Mouse (Mus musculus) ES-E14 (cell line): Measurements from ENCODE around the gene Myt1l. TPM values are rescaled to one million over a fixed set of nuclear protein-coding genes. Genes with fewer than 3 reads are reported as not detected.

Experiments
- DNase-seq: peaks from one replicate; pipeline ENCODE4 v3.0.0-alpha.2; 2013; ENCODE audit warnings: low read depth, low spot score
- H3K27ac ChIP-seq: 2 replicates; pipeline ENCODE4 v1.5.1; 2012; ENCODE audit warnings: low read depth, mild to moderate bottlenecking, low read length, moderate library complexity, mixed read lengths; ENCODE audit not compliant: poor library complexity, insufficient read depth, severe bottlenecking
- H3K36me3 ChIP-seq: 2 replicates; pipeline ENCODE4 v1.6.1; 2012; ENCODE audit warnings: mild to moderate bottlenecking, low read length, moderate library complexity, mixed read lengths; ENCODE audit not compliant: control insufficient read depth, poor library complexity, insufficient read depth, severe bottlenecking
- H3K4me1 ChIP-seq, 2 experiments: fragments of 150-350 bp in 1 of 2; sonication (generic) in 1 of 2; 2 replicates each; pipeline ENCODE4 v1.6.1; 2012; ENCODE audit warnings: low read length in 2 of 2, mild to moderate bottlenecking in 1 of 2, mixed read lengths in 1 of 2; ENCODE audit not compliant: control insufficient read depth in 2 of 2, insufficient read depth in 2 of 2, poor library complexity in 1 of 2
- H3K4me3 ChIP-seq, 2 experiments: fragments of 150-350 bp in 1 of 2; sonication (generic) in 1 of 2; 2 replicates each; pipeline ENCODE4 v1.5.1; 2012; ENCODE audit warnings: low read length in 2 of 2, low read depth in 1 of 2, mild to moderate bottlenecking in 1 of 2, mixed read lengths in 1 of 2; ENCODE audit not compliant: insufficient read depth in 1 of 2, poor library complexity in 1 of 2, severe bottlenecking in 1 of 2
- H3K9ac ChIP-seq: 2 replicates; pipeline ENCODE4 v1.6.1; 2012; ENCODE audit warnings: low read depth, mild to moderate bottlenecking, low read length, mixed read lengths; ENCODE audit not compliant: poor library complexity, insufficient read depth, severe bottlenecking
- H3K9me3 ChIP-seq: fragments of 150-350 bp; sonication (generic); 2 replicates; pipeline ENCODE4 v1.6.1; 2012; ENCODE audit warnings: low read depth, mild to moderate bottlenecking, low read length; ENCODE audit not compliant: control insufficient read depth, insufficient read depth
- CHD2 ChIP-seq: IDR thresholded peaks from 2 replicates; pipeline ENCODE4 v1.6.1; 2014; ENCODE audit warnings: mild to moderate bottlenecking, low read depth, low read length, inconsistent platforms
- HCFC1 ChIP-seq: IDR thresholded peaks from 2 replicates; pipeline ENCODE4 v1.6.1; 2012; ENCODE audit warnings: low read length, inconsistent platforms, borderline replicate concordance; ENCODE audit not compliant: insufficient read depth
- MAFK ChIP-seq: IDR thresholded peaks from 2 replicates; pipeline ENCODE4 v1.6.1; 2014; ENCODE audit warnings: mild to moderate bottlenecking, low read depth, low read length, inconsistent platforms; ENCODE audit not compliant: insufficient read depth
- ZC3H11A ChIP-seq: IDR thresholded peaks from 2 replicates; pipeline ENCODE4 v1.6.1; 2012; ENCODE audit warnings: low read depth, mild to moderate bottlenecking, inconsistent platforms, low read length, borderline replicate concordance
- ZNF384 ChIP-seq: IDR thresholded peaks from 2 replicates; pipeline ENCODE4 v1.6.1; 2012; ENCODE audit warnings: low read depth, low read length, inconsistent platforms
- in situ Hi-C, 2 experiments: fragments of 600-800 bp; cut with MboI; formaldehyde crosslinking; loops; one replicate each; pipeline ENCODE4 v1.15.1; 2025; ENCODE audit warnings: low sequenced_read_pairs in 2 of 2, inconsistent platforms in 1 of 2; ENCODE audit not compliant: unreplicated experiment in 2 of 2
- total RNA-seq: library from RNA; depleted of rRNA; stranded (reverse); fragments of 300-350 nt; gene quantifications from 2 replicates; pipeline ENCODE4 v1.2.3, GENCODE M21; 2012

Gene Myt1l
- total RNA-seq, 1 experiment: 0.27 TPM

DNA sequence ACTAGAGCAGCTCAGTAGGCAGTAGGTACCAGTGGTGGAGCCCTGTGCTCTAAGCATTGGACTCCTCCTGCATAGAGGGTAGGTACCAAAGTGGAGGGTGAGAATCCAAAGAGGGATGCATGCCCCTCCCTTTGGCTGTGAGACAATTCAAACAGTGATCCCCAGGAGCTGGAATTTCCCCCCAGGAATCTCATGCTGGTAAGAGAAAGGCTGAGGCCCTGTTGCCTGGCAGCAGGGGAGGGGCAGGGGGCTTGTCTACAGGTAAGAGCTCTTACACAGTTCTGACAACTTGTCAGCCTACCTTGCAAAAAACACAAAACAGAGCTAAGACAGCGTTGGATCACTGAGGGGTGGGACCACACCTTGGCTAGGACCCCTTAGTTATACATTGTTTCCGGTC lies 405.3 kb downstream of the Myt1l start:
- TF ChIP-seq CHD2 (no peak), HCFC1 (no peak), ZC3H11A (no peak), ZNF384 (no peak), MAFK (no peak)
- in situ Hi-C loops: no loop called here
- H3K36me3 ChIP-seq: no peaks in the 10 kb centered on the region
- H3K27ac ChIP-seq: no peak overlapping the region; the same call in 1 of the 2 replicates
- H3K4me3 ChIP-seq: no peak overlapping the region
- no peaks in the 10 kb centered on the region for H3K9me3 ChIP-seq
- H3K9ac ChIP-seq: no peak overlapping the region
- H3K4me1 ChIP-seq: peaks cover 0 to 8% of the 10 kb centered on the region in 2 experiments; a peak in 2 of 4 replicates
- no peak for DNase-seq

DNA sequence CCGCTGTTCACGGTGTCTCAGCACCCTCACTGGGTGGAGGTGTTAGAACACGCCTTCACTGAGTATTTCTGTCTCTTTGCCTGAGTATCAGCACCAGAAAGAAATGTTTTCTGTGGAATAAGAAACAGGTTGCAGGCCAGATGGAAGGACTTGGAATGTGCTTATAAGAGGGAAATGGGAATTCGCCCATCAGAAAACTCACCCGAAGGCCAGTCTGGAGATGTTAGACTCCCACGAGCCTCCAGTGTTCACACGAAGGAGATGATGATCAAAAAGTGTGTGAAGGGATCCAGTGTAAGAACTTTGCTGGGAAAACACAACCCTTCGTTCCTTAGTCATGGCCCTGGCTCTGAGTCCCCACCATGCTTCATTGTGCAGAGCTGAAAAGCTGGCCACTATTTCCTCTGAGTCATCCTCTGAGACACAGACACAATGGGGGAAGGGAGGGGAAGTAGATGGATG lies 406.0 kb downstream of the Myt1l start:
- TF ChIP-seq ZC3H11A (no peak), CHD2 (no peak), MAFK (no peak), HCFC1 (no peak), ZNF384 (no peak)
- Histone ChIP-seq H3K27ac (no peak overlapping the region), H3K36me3 (no peaks in the 10 kb centered on the region), H3K4me1 (peaks cover 0 to 8% of the 10 kb centered on the region in 2 experiments; a peak in 2 of 4 replicates), H3K4me3 (no peak overlapping the region), H3K9ac (no peak overlapping the region), H3K9me3 (no peaks in the 10 kb centered on the region)
- no peak for DNase-seq
- in situ Hi-C loops: no loop called here

DNA sequence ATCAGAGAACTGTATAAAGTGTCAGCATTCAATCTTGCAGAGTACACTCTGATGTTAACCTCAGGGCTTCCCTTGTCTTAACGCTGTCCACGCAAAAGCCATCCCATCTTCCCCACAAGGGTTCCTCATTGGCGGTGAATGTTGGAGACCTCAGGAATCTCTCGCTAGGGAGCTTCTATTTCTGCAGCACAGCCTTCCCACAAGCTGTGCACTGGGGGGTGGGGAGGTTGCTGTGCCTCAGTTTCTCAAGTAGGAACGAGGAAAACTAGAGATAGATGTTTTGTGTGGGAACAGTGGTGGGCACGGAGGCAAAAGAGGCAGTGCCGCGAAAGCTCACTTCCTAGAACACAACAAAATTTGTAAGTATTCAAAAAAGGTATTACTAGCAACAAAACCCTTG lies 409.1 kb downstream of the Myt1l start, which contains the start of gene Pxdn:
Pxdn (plus strand) TSS at position 301 of the 400 bp plus-strand sequence.
- Histone ChIP-seq H3K36me3 (no peaks in the 10 kb centered on the region), H3K27ac (no peak within 1 kb of the TSS), H3K4me3 (peak within 1 kb of the TSS; percentile 65 to 66), H3K4me1 (peaks cover 2 to 12% of the 10 kb centered on the region in 2 experiments; a peak in 2 of 4 replicates), H3K9me3 (no peaks in the 10 kb centered on the region), H3K9ac (peak within 1 kb of the TSS; percentile 55)
- in situ Hi-C loops: no loop called here
- DNase-seq: no peak
- TF ChIP-seq CHD2 (no peak), MAFK (no peak), HCFC1 (no peak), ZC3H11A (no peak), ZNF384 (no peak)

DNA sequence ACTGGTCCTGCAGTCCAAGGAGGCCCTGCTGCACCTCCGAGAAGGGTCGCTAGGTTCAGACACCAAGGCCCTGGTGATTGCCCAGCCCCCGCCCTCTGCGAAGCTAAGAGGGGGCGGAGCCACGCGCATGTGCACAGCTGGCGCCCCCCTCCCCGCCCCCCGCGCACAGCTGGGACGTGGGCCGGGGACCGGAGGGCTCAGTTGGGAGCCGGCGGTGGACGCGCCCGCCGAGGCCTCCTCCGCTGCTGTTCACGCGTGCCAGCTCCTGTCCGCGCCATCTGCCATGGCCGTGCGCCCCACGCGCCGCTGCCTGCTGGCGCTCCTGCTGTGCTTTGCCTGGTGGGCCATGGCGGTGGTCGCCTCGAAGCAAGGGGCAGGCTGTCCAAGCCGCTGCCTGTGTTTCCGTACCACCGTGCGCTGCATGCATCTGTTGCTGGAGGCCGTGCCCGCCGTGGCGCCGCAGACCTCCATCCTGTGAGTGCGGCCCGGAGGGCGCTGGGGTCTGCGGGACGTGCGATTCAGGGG lies 409.7 kb downstream of the Myt1l start:
- H3K9me3 ChIP-seq: no peaks in the 10 kb centered on the region
- TF ChIP-seq ZNF384 (no peak), HCFC1 (no peak)
- peaks cover 2 to 11% of the 10 kb centered on the region in 2 experiments; a peak in 2 of 4 replicates for H3K4me1 ChIP-seq
- no peak overlapping the region for H3K27ac ChIP-seq
- DNase-seq: no peak
- in situ Hi-C loops: no loop called here
- no peaks in the 10 kb centered on the region for H3K36me3 ChIP-seq
- H3K4me3 ChIP-seq: peak overlapping the region; percentile 65 to 66
- peak overlapping the region; percentile 55 for H3K9ac ChIP-seq
